Comparison of ENCODE assay signal across 9 mouse cellular contexts in the genomic region with DNA sequence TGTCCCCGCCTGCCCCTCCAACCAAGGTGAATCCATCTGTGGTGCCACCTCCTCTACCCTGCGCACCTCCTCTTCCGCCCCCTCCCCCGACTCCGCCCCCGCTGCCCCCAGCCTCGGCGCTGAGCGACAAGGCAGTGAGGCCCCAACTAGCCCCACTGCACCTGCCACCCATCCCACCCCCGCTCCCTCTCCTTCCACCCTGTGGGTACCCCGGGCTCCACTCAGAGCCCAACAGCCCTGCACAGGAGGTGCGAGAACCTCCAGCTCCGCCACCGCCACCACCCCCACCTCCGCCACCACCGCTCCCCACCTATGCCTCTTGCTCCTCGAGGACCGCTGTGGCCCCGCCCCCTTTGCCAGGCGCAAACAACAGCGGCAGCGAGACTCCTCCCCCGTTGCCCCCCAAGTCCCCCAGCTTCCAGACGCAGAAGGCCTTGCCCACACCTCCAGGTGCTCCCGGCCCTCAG. TPM values are rescaled to one million over a fixed set of nuclear protein-coding genes. Genes with fewer than 3 reads are reported as not detected.
DNase-seq lines count a peak whose midpoint lies in the region; ATAC-seq and TF ChIP-seq lines count a peak whose summit lies in the region.
"Had no signal": no experiment of that assay in that cellular context is flagged by ENCODE, and none has a peak within 500 bp of the region (broad histone marks: within the 10 kb centered on the region; RNA-seq: fewer than 3 reads in every experiment).

No protein-coding gene starts in this region.

- H3K79me2 ChIP-seq in heart, adult 2 months (replicated peaks; ENCODE audit: control insufficient read depth, insufficient read depth, low read length): no peaks in the 10 kb centered on the region

- H3K27me3 ChIP-seq in heart, embryonic 16.5 days (ENCODE audit: control insufficient read depth, insufficient read depth, low read length): no peaks in the 10 kb centered on the region
- no peaks in the 10 kb centered on the region for H3K27me3 ChIP-seq in heart, adult 2 months (ENCODE audit: control insufficient read depth, insufficient read depth, low read length)
- H3K27me3 ChIP-seq in embryonic facial prominence, embryonic 14.5 days (replicated peaks; ENCODE audit: control insufficient read depth, insufficient read depth, low read length): peaks cover 4% of the 10 kb centered on the region; the same call in 1 of the 2 replicates
- peaks cover 52% of the 10 kb centered on the region for H3K27me3 ChIP-seq in limb, embryonic 12.5 days

- no peaks in the 10 kb centered on the region for H3K9me3 ChIP-seq in heart, embryonic 16.5 days (replicated peaks; ENCODE audit: control insufficient read depth, low read length)
- H3K9me3 ChIP-seq in embryonic facial prominence, embryonic 14.5 days (ENCODE audit: control insufficient read depth, low read length): no peaks in the 10 kb centered on the region
- no peaks in the 10 kb centered on the region for H3K9me3 ChIP-seq in limb, embryonic 12.5 days

- no peak for TF ChIP-seq POLR2A in heart, adult 2 months (IDR thresholded peaks at IDR 0.05; ENCODE audit: insufficient read depth, low read depth, low read length)

- WGBS in heart, embryonic 16.5 days: 12% methylated on average over 21 of the region's 25 CpGs
- WGBS in heart, adult 2 months: 58% methylated on average over 25 of the region's 25 CpGs
- WGBS in embryonic facial prominence, embryonic 14.5 days: 10% methylated on average over 12 of the region's 25 CpGs
- 3% methylated on average over 23 of the region's 25 CpGs for WGBS in limb, embryonic 12.5 days

- H3K27ac ChIP-seq in heart, embryonic 16.5 days (ENCODE audit: low read length): no peak overlapping the region
- H3K27ac ChIP-seq in heart, adult 2 months: no peak overlapping the region
- no peak overlapping the region for H3K27ac ChIP-seq in embryonic facial prominence, embryonic 14.5 days (replicated peaks; ENCODE audit: low read depth, low read length)
- H3K27ac ChIP-seq in limb, embryonic 12.5 days: no peak overlapping the region

- peak overlapping the region; percentile 34 for H3K4me3 ChIP-seq in heart, embryonic 16.5 days (ENCODE audit: low read length)
- H3K4me3 ChIP-seq in heart, adult 2 months: no peak overlapping the region
- H3K4me3 ChIP-seq in embryonic facial prominence, embryonic 14.5 days (ENCODE audit: low read depth, low read length): peak overlapping the region; percentile 33
- peak overlapping the region; percentile 39 for H3K4me3 ChIP-seq in limb, embryonic 12.5 days (replicated peaks)
- H3K4me3 ChIP-seq: erythroblast, embryonic 14.5 days had no signal

- no peak for DNase-seq in heart, adult 2 months
- no peak for DNase-seq in embryonic facial prominence, embryonic 14.5 days (ENCODE audit: low spot score)
- DNase-seq in retina, postnatal 1 day: peak; percentile 47
- no peak for DNase-seq in cerebellum, adult 18-20 months
- no peak for DNase-seq in right cerebral cortex, adult 2 months (ENCODE audit: low spot score in 2 of 2)

- 0 out of 2 replicates have a peak, but pooled peaks cover 2% of the 10 kb centered on the region for H3K4me1 ChIP-seq in heart, embryonic 16.5 days (ENCODE audit: control insufficient read depth, insufficient read depth, low read length)
- peaks cover 2% of the 10 kb centered on the region; the same call in 1 of the 2 replicates for H3K4me1 ChIP-seq in heart, adult 2 months (ENCODE audit: control insufficient read depth, insufficient read depth, low read length)
- 0 out of 2 replicates have a peak, but pooled peaks cover 4% of the 10 kb centered on the region for H3K4me1 ChIP-seq in embryonic facial prominence, embryonic 14.5 days (ENCODE audit: control insufficient read depth, insufficient read depth, low read length)
- peaks cover 13% of the 10 kb centered on the region; the same call in 1 of the 2 replicates for H3K4me1 ChIP-seq in limb, embryonic 12.5 days (replicated peaks)

- no peak for TF ChIP-seq CTCF in heart, adult 2 months (IDR thresholded peaks at IDR 0.05)

- 0 out of 2 replicates have a peak overlapping the region, but pooled peaks have one; percentile 21 for H3K9ac ChIP-seq in heart, embryonic 16.5 days (ENCODE audit: low read length)
- H3K9ac ChIP-seq in heart, adult 2 months (ENCODE audit: low read depth, low read length): no peak overlapping the region
- no peak overlapping the region; the same call in 1 of the 2 replicates for H3K9ac ChIP-seq in embryonic facial prominence, embryonic 14.5 days (ENCODE audit: low read depth, low read length)
- peak overlapping the region; percentile 51 for H3K9ac ChIP-seq in limb, embryonic 12.5 days (replicated peaks)

- peak overlapping the region; percentile 65 for H3K4me2 ChIP-seq in heart, embryonic 16.5 days (ENCODE audit: low read depth, low read length)
- H3K4me2 ChIP-seq in embryonic facial prominence, embryonic 14.5 days (ENCODE audit: low read depth, low read length): peak overlapping the region; percentile 59
- peak overlapping the region; percentile 80 for H3K4me2 ChIP-seq in limb, embryonic 12.5 days

- intact Hi-C loops in heart, adult 2 months (cut with DNase I): loop anchor here (2.0 kb wide), 1 partner anchor 21 kb away; no protein-coding TSS in a partner anchor

- H3K36me3 ChIP-seq in heart, embryonic 16.5 days (ENCODE audit: control insufficient read depth, insufficient read depth): no peaks in the 10 kb centered on the region
- no peaks in the 10 kb centered on the region for H3K36me3 ChIP-seq in heart, adult 2 months (ENCODE audit: control insufficient read depth, insufficient read depth, low read length)
- no peaks in the 10 kb centered on the region for H3K36me3 ChIP-seq in embryonic facial prominence, embryonic 14.5 days (ENCODE audit: control insufficient read depth, insufficient read depth, low read length)
- no peaks in the 10 kb centered on the region for H3K36me3 ChIP-seq in limb, embryonic 12.5 days

- ATAC-seq in heart, embryonic 16.5 days (replicated peaks; ENCODE audit: extremely low read depth, insufficient read depth, low FRiP score): 0 out of 2 replicates have a peak, but pooled peaks have one; percentile 23
- ATAC-seq in embryonic facial prominence, embryonic 14.5 days (ENCODE audit: low read depth): peak; percentile 71
- peak; percentile 53 for ATAC-seq in limb, embryonic 12.5 days (ENCODE audit: insufficient number of reproducible peaks, insufficient read depth, low FRiP score, low TSS enrichment, low read depth)
- no peak for ATAC-seq in activated CD4-positive, CD25-positive, alpha-beta regulatory T cell, adult 4 months

- TF ChIP-seq EP300 in heart, adult 2 months (IDR thresholded peaks at IDR 0.05; ENCODE audit: insufficient read depth, low read depth, low read length): no peak

RNA-seq across cellular contexts. Expression of gene Wipf3, which starts 56.1 kb away (rescaled TPM):
- polyA plus RNA-seq in heart, embryonic 16.5 days (2015; fragmentation: Nextera tagmentation; extraction: Ambion mirVana): 2.8 and 3.6 TPM in 2 replicates
- total RNA-seq in heart, adult 2 months (2021): 10 to 100 TPM; 26.3 to 47.2 TPM
- 12.2 and 14.0 TPM in 2 replicates for polyA plus RNA-seq in heart, adult 2 months (2012; rRNA removed)
- polyA plus RNA-seq in embryonic facial prominence, embryonic 14.5 days (2014; fragmentation: Nextera tagmentation; extraction: Ambion mirVana): 1.5 and 1.7 TPM in 2 replicates
- 1.0 and 1.1 TPM in 2 replicates for polyA plus RNA-seq in limb, embryonic 12.5 days (2016; fragmentation: Nextera tagmentation; extraction: Ambion mirVana)
- polyA plus RNA-seq in activated CD4-positive, CD25-positive, alpha-beta regulatory T cell, adult 4 months (2017; shearing (Covaris generic)): not detected
- polyA plus RNA-seq: erythroblast, embryonic 14.5 days had no signal

Comparison
In these comparisons a context has a peak if more than half of its experiments do, and no peak if none do; other contexts are left out.
1. H3K9ac ChIP-seq: peak in heart, embryonic 16.5 days (single experiment) and limb, embryonic 12.5 days (single experiment); none in heart, adult 2 months (single experiment) and embryonic facial prominence, embryonic 14.5 days (single experiment).
2. Peak in every context shown above with its lines, with median percentiles within 50 percentile points of each other: H3K4me2 ChIP-seq.